Comparison of ENCODE assay signal across 10 mouse cellular contexts in the genomic region with DNA sequence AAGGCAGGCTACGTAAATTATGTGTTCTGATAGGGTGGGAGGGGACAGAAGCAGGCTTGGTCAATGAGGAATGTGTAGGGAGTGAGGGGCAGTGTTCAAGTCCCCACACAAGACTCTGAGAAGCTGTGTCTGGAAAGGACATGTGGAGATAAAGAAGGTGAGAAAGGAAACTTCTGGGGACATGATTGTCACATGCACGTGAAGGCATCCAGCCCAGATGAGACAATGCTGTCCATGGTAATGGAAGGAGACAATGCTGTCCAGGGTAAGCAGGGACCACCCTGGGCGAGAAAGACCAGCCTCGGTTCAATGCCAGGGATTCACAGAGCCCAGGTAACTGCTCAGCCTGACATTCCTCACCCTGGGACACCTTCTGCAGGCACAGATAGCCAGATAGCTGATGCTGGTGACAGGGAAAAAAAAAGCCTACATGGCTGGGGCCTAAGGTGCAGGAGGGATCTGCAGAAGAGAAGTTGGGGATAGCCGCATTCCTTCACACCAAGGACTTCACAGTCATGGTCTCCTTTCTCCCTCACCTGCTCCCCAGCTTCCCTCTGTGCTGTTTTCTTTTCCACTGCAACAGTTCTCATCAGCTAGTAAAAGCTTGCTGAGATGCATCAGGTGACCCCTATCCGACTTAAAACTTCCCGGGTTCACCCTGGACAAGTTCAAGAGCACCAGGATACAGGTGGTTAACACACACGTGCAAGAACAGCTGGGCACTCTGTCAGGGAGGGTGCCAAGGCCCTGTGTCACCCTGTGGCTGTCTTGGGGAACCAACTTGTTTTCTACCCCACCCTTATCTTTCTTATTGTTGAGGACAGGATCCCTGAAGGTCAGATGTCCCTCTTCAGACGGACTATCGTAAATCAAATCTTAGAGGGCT. TPM values are rescaled to one million over a fixed set of nuclear protein-coding genes. Genes with fewer than 3 reads are reported as not detected.
DNase-seq lines count a peak whose midpoint lies in the region; ATAC-seq and TF ChIP-seq lines count a peak whose summit lies in the region.
"Had no signal": no experiment of that assay in that cellular context is flagged by ENCODE, and none has a peak within 500 bp of the region (broad histone marks: within the 10 kb centered on the region; RNA-seq: fewer than 3 reads in every experiment).

No protein-coding gene starts in this region.

- no peaks in the 10 kb centered on the region for H3K36me3 ChIP-seq in heart, embryonic 14.5 days (ENCODE audit: control insufficient read depth, insufficient read depth, low read length)
- H3K36me3 ChIP-seq in hindbrain, embryonic 13.5 days, result no peaks in the 10 kb centered on the region
- H3K36me3 ChIP-seq in midbrain, embryonic 11.5 days (ENCODE audit: control insufficient read depth, insufficient read depth, low read length), result no peaks in the 10 kb centered on the region
- H3K36me3 ChIP-seq: embryonic facial prominence, embryonic 13.5 days had no signal

- ATAC-seq in heart, embryonic 14.5 days (ENCODE audit: insufficient number of reproducible peaks, insufficient read depth, low FRiP score, low read depth), result no peak
- ATAC-seq in hindbrain, embryonic 13.5 days (ENCODE audit: low FRiP score), result 0 out of 2 replicates have a peak, but pooled peaks have one; percentile 4
- ATAC-seq in midbrain, embryonic 11.5 days (ENCODE audit: low FRiP score), result peak; percentile 36; the same call in 1 of the 2 replicates

- TF ChIP-seq CTCF in cortical plate, adult 2 months (IDR thresholded peaks at IDR 0.05; ENCODE audit: extremely low read depth, insufficient read depth, low read length), result no peak

- H3K27ac ChIP-seq in heart, embryonic 14.5 days (replicated peaks in 1 of 2; ENCODE audit: control insufficient read depth in 1 of 2, insufficient read depth in 1 of 2, low read depth in 2 of 2, low read length in 2 of 2), result no peak overlapping the region
- no peak overlapping the region for H3K27ac ChIP-seq in cortical plate, adult 2 months (ENCODE audit: insufficient read depth, low read length)
- H3K27ac ChIP-seq in hindbrain, embryonic 13.5 days, result no peak overlapping the region
- no peak overlapping the region for H3K27ac ChIP-seq in midbrain, embryonic 11.5 days (ENCODE audit: low read depth, low read length)

- H3K4me2 ChIP-seq in heart, embryonic 14.5 days (ENCODE audit: low read length), result peak overlapping the region; percentile 65
- H3K4me2 ChIP-seq in hindbrain, embryonic 13.5 days, result peak overlapping the region; percentile 47
- H3K4me2 ChIP-seq in midbrain, embryonic 11.5 days, result no peak overlapping the region; the same call in 1 of the 2 replicates

- TF ChIP-seq POLR2A in cortical plate, adult 2 months (IDR thresholded peaks at IDR 0.05; ENCODE audit: extremely low read depth, insufficient read depth, low read length), result no peak

- H3K4me1 ChIP-seq in heart, embryonic 14.5 days (ENCODE audit: control insufficient read depth in 2 of 2, insufficient read depth in 2 of 2, low read length in 2 of 2), result peaks cover 6 to 8% of the 10 kb centered on the region in 2 experiments; a peak in 3 of 4 replicates
- H3K4me1 ChIP-seq in cortical plate, adult 2 months (ENCODE audit: control insufficient read depth, insufficient read depth, low read length), result no peaks in the 10 kb centered on the region
- H3K4me1 ChIP-seq in hindbrain, embryonic 13.5 days (replicated peaks), result peaks cover 19% of the 10 kb centered on the region
- H3K4me1 ChIP-seq in midbrain, embryonic 11.5 days (ENCODE audit: control insufficient read depth, insufficient read depth, low read length), result peaks cover 7% of the 10 kb centered on the region

- no peak overlapping the region for H3K4me3 ChIP-seq in heart, embryonic 14.5 days (ENCODE audit: control insufficient read depth in 1 of 2, insufficient read depth in 1 of 2, low read depth in 1 of 2, low read length in 2 of 2)
- H3K4me3 ChIP-seq in cortical plate, adult 2 months (ENCODE audit: insufficient read depth, low read length), result peak overlapping the region; percentile 32; the same call in 1 of the 2 replicates
- no peak overlapping the region for H3K4me3 ChIP-seq in hindbrain, embryonic 13.5 days
- H3K4me3 ChIP-seq in midbrain, embryonic 11.5 days (ENCODE audit: low read depth, low read length), result no peak overlapping the region

- 0 out of 2 replicates have a peak, but pooled peaks cover 3% of the 10 kb centered on the region for H3K27me3 ChIP-seq in heart, embryonic 14.5 days (ENCODE audit: control insufficient read depth, insufficient read depth, low read length)
- peaks cover 4% of the 10 kb centered on the region; the same call in 1 of the 2 replicates for H3K27me3 ChIP-seq in hindbrain, embryonic 13.5 days
- no peaks in the 10 kb centered on the region for H3K27me3 ChIP-seq in midbrain, embryonic 11.5 days (ENCODE audit: control insufficient read depth, insufficient read depth, low read length)
- H3K27me3 ChIP-seq: embryonic facial prominence, embryonic 13.5 days had no signal

- WGBS in heart, embryonic 14.5 days, result 68% methylated on average over 10 of the region's 10 CpGs
- 75% methylated on average over 10 of the region's 10 CpGs for WGBS in hindbrain, embryonic 13.5 days
- WGBS in midbrain, embryonic 11.5 days, result 79% methylated on average over 10 of the region's 10 CpGs

- intact Hi-C loops in heart, postnatal 14 days (cut with DNase I), result loop anchor here (5.0 kb wide), 1 partner anchor 81 kb away; the partner anchor contains the start of gene Wdr1
- intact Hi-C loops in left cerebral cortex, postnatal 25 days (cut with DNase I), result no loop called here

- H3K9ac ChIP-seq in heart, embryonic 14.5 days (ENCODE audit: low read length), result no peak overlapping the region
- no peak overlapping the region for H3K9ac ChIP-seq in hindbrain, embryonic 13.5 days
- no peak overlapping the region for H3K9ac ChIP-seq in midbrain, embryonic 11.5 days (ENCODE audit: low read length)

- no peak for DNase-seq in heart, postnatal 14 days
- peak; percentile 79 for DNase-seq in midbrain, embryonic 11.5 days (ENCODE audit: low spot score, missing footprints)
- DNase-seq in urinary bladder, postnatal 4 days (ENCODE audit: low spot score in 2 of 2), result no peak
- DNase-seq in left cerebral cortex, postnatal 25 days (ENCODE audit: low spot score in 2 of 2), result no peak
- DNase-seq in urinary bladder, adult 18-20 months (ENCODE audit: low spot score in 2 of 2), result no peak

- H3K9me3 ChIP-seq in heart, embryonic 14.5 days (ENCODE audit: control insufficient read depth, low read length), result no peaks in the 10 kb centered on the region
- no peaks in the 10 kb centered on the region for H3K9me3 ChIP-seq in hindbrain, embryonic 13.5 days
- no peaks in the 10 kb centered on the region for H3K9me3 ChIP-seq in midbrain, embryonic 11.5 days (ENCODE audit: control insufficient read depth, low read length)
- H3K9me3 ChIP-seq: embryonic facial prominence, embryonic 13.5 days; G1E had no signal

RNA-seq across cellular contexts. Expression of gene Slc2a9, which starts 21.9 kb away (rescaled TPM):
- 0.32 and 0.35 TPM in 2 replicates for polyA plus RNA-seq in heart, embryonic 14.5 days (2014; fragmentation: Nextera tagmentation; extraction: Ambion mirVana)
- 1 to 10 TPM in 1 of 2 experiments, under 1 TPM in 1; 0.85 to 2.9 TPM for total RNA-seq in heart, postnatal 14 days (2021)
- 0.79 and 1.1 TPM in 2 replicates for polyA plus RNA-seq in cortical plate, adult 2 months (2012; rRNA removed)
- polyA plus RNA-seq in hindbrain, embryonic 13.5 days (2015; fragmentation: Nextera tagmentation; extraction: Ambion mirVana), result 0.13 and 0.19 TPM in 2 replicates
- 0.07 and 0.48 TPM in 2 replicates for polyA plus RNA-seq in midbrain, embryonic 11.5 days (2014; fragmentation: Nextera tagmentation; extraction: Ambion mirVana)
- 1 to 10 TPM; 1.1 to 1.2 TPM for total RNA-seq in left cerebral cortex, postnatal 25 days (2021)
